Mouse (Mus musculus): ENCODE measurements around the gene Myl10.
A peak's percentile ranks its signal among the peaks of the same experiment; 100 is the strongest.
"Not testable (repeated sequence)": the region's sequence is repeated elsewhere in the genome, so short reads cannot be mapped to it uniquely, and the experiment has no call there.

The Myl10 gene

DNA sequence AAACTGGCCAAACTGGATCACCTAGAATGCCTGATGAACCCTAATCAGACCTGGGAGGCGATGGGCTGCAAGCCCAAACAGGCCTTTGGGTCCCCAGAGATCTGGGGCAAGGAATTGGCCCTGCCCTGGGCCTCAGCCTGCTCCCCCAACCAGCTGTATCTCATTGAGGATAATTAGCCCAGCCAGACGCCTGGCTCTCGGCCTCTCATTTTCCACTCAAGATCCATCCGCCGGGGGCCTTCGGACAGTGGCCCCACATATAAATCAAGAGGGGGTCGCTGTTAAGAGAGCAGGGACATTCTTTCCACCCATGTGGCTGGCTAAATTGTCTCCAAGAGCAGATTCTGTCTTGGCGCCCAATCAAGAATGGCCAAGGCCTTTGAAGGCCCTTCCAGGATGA, 11.2 kb downstream of the Myl10 start:
- no peak for DNase-seq (ENCODE audit: low read depth in 1 of 2, low spot score in 2 of 2)

DNA sequence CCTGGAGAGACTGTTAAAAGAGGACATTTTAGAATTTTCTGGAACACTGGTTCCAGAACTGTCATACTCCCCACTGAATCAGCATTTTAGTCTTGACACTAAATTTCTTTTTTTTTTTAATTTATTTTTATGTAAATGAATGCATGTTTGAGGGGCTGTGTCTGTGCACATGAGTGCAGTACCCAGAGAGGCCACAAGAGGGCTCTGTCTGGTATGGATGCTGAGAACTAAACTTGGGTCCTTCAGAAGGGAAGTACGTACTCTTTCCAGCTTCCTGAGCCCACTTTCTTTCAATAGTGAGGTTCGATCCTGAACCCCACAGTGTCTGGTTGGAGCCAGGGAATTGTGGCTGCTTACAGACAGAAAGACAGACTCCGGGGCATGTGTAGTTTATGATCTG, 12.6 kb downstream of the Myl10 start:
- no peak for DNase-seq (ENCODE audit: low read depth in 1 of 2, low spot score in 2 of 2)

DNA sequence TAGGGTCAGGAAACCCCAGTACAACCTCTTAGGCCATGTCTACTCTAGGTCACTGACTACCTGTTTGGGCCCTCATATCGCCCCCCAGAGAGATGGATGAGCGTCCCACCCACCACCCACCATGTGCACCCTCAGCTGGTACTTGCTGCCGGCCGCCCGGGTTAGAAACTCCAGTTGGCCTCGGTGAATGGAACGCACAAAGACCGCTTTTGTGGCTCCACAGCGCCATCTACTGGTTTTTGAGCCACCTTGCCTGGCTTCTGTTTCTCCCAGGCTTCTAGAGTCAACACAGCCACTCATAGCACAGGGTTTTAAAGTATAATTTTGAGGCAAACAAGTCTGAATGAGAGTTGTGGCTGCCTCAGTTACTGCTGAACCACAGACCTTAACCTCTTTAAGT, 13.9 kb downstream of the Myl10 start:
- DNase-seq (ENCODE audit: low read depth in 1 of 2, low spot score in 2 of 2) = peak in 1 of 2 experiments; percentile 36

DNA sequence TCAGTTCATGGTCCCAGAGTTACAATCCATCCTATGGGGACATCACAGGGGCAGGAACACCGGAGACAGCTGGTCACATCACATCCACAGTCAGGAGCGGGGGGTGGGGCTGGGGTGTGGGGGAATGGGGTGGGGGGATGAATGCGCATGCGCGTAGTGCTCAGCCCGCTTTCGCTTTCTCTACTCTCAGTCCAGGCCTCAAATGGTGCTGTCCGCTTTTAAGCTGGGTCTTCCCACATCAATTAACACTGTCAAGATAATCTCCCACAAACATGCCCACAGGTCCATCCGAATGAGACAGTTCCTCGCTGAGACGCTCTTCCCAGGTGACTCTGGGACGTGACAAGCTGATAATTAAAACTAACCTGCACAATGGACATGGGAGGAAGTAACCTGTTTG, 15.2 kb downstream of the Myl10 start:
- DNase-seq (ENCODE audit: low read depth in 1 of 2, low spot score in 2 of 2) = no peak

DNA sequence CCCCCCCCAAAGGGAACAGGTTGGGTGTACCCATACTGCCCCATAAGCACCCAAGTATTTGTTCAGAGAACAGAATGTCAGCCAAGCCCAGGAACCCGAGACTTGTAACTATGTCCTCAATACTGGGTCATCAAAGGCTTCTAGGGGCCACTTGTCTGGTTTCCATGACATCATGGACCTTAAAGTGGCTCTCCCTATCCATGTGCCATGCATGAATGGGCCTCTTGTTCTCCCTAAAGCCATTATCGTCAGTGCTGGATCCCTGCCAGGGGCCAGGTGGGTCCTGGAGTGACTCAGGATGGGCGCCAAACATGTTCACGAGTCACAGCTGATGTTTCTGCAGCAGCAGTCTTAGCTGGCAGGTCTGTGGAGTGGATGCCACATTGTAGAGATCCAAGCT, 17.8 kb downstream of the Myl10 start:
- no peak for DNase-seq (ENCODE audit: low read depth in 1 of 2, low spot score in 2 of 2)

DNA sequence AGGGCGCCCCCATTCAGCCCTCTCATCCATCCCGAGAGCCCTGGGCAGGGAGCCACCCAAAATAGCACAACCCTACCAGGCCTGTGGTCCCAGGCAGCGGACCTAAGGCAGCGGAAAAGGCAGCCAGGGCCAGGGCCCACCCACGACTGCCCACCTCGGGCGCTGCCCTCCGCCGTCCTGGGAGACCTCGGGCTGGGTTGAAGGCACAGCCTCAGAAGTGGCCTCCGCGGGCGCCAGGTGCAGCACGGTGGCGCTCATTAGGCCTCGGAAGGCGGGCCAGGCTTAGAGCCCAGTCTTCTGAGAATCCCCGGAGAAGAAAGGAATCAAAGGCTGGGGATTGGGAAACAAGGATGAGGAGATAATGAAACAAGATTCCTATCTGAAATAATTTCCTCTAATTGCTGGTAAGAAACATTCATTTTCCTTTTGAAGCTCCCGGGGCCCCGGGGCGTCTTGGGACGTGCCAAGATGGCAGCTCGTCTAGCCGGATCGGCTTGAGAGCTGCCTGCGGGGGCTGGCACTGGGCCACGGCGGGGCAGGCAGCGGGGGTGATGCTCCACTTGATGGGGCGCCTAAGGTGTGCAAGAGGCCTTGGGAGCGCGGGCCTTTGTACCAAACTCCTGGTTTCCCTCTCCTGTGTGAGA, 21.4 kb downstream of the Myl10 start:
- no peak for DNase-seq (ENCODE audit: low read depth in 1 of 2, low spot score in 2 of 2)

DNA sequence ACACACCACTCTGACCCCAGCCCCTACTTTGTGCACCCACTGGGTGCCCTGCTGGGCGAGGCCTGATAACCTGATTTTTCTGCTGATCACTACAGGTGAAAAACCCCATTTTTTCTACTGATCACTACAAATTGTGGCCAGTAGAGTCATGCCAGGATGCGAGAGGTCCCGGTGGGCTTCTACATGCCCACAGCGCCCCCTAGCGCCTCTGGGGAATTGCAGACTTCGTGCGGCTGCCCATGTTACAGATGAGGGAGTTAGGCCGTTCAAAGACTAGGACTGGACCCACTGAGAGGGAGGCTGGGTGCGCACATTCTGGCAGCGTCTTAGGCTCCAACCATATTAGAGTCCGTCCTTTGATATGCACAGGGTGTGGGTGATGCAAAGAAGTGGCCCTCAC, 21.9 kb downstream of the Myl10 start:
- DNase-seq (ENCODE audit: low read depth in 1 of 2, low spot score in 2 of 2) = no peak

DNA sequence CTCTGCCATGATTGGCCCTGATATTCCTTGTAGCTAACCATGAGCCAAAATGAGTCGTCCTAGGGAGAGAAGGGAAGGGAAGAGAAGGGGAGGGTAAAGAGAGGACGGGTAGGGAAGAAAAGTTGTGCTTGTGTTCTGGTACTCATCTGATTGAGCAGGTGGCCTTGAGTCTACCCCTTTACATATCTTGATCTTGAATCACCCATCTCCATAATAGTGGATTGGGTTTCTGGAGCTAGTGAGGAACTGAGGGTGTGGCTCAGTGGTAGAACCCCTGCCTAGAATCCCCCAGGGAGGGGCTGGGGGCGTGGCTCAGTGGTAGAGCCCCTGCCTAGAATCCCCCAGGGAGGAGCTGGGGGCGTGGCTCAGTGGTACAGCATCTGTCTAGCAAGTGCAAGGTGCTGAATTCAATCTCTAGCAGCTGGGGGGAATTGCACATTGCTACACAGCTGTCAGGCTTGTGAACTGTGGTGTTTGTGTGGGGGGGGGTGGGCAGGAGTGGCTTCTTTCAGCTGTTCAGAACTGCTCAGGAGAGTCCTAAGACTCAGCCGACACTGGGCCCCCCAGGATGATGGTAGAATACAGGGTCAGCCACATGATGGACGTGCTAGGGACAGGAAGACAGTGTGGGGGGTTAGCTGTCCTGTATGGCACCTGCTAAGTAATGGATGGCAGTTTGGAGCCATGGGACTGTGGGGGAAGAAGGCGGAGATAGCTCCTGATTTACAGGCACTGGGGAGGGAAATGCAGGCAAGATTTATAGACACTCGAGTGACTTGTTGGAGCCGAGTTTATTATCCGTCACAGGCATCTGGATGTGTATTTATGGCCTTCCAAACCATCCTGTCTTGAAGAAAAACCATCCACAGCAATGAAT, 24.0 kb downstream of the Myl10 start:
- no peak for DNase-seq (ENCODE audit: low read depth in 1 of 2, low spot score in 2 of 2)

DNA sequence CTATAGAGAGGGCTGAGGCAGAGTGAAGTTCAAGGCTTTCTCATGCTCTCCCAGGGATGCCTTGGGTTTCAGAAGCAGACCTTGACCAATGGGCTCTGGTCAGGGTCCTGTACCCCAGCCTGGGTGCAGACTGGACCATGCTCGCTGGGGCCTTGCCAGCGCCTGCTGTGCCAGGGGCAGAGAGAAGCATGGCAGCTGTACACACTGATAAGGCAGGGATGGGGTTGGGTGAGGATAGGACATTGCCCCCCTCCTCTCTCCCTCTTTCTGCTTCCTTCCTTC, 24.6 kb downstream of the Myl10 start:
- no peak for DNase-seq (ENCODE audit: low read depth in 1 of 2, low spot score in 2 of 2)

DNA sequence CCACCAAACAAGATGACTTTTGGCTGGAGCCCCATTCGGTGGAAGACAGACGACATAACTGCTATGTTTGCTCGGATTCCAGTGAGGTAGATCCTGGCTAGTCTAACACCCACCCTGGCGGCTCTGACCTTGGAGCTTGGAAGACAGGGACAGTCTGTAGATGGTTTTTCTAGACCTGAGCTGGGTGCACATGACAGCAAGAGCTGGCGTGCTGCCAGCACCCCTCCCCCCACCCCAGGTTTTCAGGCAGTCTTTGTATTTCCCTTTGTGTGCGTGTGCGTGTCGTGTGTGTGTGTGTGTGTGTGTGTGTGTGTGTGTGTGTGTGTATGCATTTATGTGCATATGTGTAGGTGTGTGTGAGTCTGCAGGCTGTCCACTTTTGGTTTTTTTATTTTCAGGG, 25.7 kb downstream of the Myl10 start:
- DNase-seq (ENCODE audit: low read depth in 1 of 2, low spot score in 2 of 2) = no peak

DNA sequence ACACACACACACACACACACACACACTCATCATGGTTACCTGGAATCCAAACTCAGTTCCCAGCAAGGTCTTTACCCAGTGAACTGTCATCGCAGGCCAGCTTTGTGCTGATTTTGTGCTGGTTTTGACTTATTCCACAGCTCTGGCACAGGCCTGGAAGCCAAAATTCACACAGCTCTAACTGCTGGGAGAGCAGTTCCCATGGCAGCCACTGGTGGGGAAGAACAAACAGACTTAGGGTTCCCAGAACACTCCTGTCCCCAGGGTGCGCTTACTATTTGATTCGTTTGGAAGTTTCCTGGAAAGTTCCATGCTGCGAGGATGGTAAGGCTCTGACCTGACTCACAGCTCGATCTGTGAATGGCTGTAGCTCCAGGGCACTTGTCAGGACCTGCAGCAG, 28.6 kb downstream of the Myl10 start:
- DNase-seq (ENCODE audit: low read depth in 1 of 2, low spot score in 2 of 2) = no peak

DNA sequence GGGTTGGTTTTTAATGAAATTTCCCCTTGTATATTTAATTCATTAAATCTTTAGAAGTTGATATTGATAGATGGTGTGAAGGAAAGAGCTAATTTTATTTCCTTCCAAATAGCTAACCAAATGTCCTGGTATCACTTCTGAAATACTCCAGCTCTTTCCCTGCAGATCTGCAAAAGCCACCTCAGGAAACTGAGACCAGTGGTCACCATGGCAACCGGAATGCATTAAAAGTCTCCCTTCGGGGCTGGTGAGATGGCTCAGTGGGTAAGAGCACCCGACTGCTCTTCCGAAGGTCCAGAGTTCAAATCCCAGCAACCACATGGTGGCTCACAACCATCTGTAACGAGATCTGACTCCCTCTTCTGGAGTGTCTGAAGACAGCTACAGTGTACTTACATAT, 33.3 kb downstream of the Myl10 start:
- DNase-seq (ENCODE audit: low read depth in 1 of 2, low spot score in 2 of 2) = not testable (repeated sequence)

DNA sequence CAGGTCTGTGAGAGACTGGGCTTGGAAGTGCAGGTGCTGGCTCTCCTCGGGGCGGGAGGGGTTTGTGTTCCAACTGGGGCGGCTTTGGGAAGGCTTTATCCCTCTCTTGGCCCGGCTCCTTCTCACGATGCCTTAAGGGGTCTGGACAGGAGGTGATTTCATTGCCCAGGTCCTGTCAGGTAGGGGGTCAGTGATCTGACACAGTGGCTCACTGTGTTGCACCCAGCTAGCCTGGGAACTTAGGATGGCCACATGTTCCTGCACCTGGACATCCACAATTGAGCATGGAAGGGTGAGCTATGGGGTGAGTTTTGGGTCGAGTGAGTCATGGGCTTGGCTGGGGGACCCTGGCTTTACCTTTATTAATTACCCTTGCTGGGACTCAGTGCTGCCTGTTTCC, 46.0 kb downstream of the Myl10 start:
- no peak for DNase-seq (ENCODE audit: low read depth in 1 of 2, low spot score in 2 of 2)

DNA sequence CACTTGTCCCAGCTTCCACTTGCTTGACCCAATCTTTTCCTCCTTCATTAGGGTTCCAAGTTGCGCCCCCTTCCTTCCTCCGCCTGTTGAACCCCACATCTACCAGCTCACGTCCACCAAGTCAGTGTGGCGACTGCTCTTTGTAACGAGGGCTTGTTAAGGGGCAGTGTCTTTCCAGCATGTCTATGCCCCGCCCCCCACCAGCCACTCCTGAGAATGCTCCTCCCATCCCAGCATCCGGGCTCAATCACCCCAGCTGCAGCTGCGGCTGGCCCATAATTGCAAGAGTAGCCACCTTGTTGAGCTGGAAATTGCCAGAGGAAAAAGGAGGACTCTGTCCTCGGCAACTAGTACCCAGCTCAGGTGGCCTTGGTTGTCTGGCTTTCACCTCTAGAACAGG, 53.6 kb downstream of the Myl10 start:
- DNase-seq (ENCODE audit: low read depth in 1 of 2, low spot score in 2 of 2) = no peak

Measured in monocyte, adult 2 months (primary cell).